Mouse (Mus musculus) kidney, adult 2 months (tissue): ENCODE results near the gene Lrmda. TPM values are rescaled to one million over a fixed set of nuclear protein-coding genes. Genes with fewer than 3 reads are reported as not detected.
"Not testable (repeated sequence)": the region's sequence is repeated elsewhere in the genome, so short reads cannot be mapped to it uniquely, and the experiment has no call there.

ENCODE experiments used
- DNase-seq: peaks from one replicate; pipeline ENCODE4 v3.0.0; 2021
- H3K27ac ChIP-seq: fragments of 200-500 bp; 2 replicates; pipeline ENCODE4 v1.5.1; 2012; ENCODE audit warnings: low read depth, low read length, control low read depth, inconsistent platforms; ENCODE audit not compliant: insufficient read depth
- H3K27me3 ChIP-seq: fragments of 200-500 bp; replicated peaks from 2 replicates; pipeline ENCODE4 v1.6.1; 2012; ENCODE audit warnings: mild to moderate bottlenecking, moderate library complexity, low read length, inconsistent platforms; ENCODE audit not compliant: control insufficient read depth, insufficient read depth
- H3K36me3 ChIP-seq: fragments of 200-500 bp; 2 replicates; pipeline ENCODE4 v1.6.1; 2012; ENCODE audit warnings: mild to moderate bottlenecking, moderate library complexity, low read length, inconsistent platforms; ENCODE audit not compliant: control insufficient read depth, insufficient read depth
- H3K4me1 ChIP-seq: fragments of 200-500 bp; 2 replicates; pipeline ENCODE4 v1.6.1; 2011; ENCODE audit warnings: low read length; ENCODE audit not compliant: control insufficient read depth, insufficient read depth
- H3K4me3 ChIP-seq: fragments of 200-500 bp; 2 replicates; pipeline ENCODE4 v1.5.1; 2011; ENCODE audit warnings: mild to moderate bottlenecking, low read depth, low read length, control low read depth; ENCODE audit not compliant: insufficient read depth
- CTCF ChIP-seq: fragments of 200-500 bp; conservative IDR thresholded peaks from 2 replicates; pipeline ENCODE4 v1.5.1; 2011; ENCODE audit warnings: low read depth, mild to moderate bottlenecking, control low read depth, low read length, moderate library complexity, mixed read lengths; ENCODE audit not compliant: insufficient read depth, insufficient read length
- POLR2A ChIP-seq: fragments of 200-500 bp; IDR thresholded peaks from one replicate; pipeline ENCODE4 v1.6.1; 2011; ENCODE audit warnings: low read depth, low read length, control low read depth
- WGBS: fragments of 180-500 bp; shearing (Covaris S2); methylation state at CpG from one replicate; pipeline ENCODE4 v1.1.7; 2018; 5-methylcytosine and 5-hydroxymethylcytosine counted together
- polyA plus RNA-seq: library from polyadenylated mRNA; depleted of rRNA; stranded (reverse); fragments of >200 nt; gene quantifications from 2 replicates; pipeline ENCODE4 v1.2.3, GENCODE M21; 2012

Gene Lrmda
- polyA plus RNA-seq, 1 experiment = 3.3 TPM

DNA sequence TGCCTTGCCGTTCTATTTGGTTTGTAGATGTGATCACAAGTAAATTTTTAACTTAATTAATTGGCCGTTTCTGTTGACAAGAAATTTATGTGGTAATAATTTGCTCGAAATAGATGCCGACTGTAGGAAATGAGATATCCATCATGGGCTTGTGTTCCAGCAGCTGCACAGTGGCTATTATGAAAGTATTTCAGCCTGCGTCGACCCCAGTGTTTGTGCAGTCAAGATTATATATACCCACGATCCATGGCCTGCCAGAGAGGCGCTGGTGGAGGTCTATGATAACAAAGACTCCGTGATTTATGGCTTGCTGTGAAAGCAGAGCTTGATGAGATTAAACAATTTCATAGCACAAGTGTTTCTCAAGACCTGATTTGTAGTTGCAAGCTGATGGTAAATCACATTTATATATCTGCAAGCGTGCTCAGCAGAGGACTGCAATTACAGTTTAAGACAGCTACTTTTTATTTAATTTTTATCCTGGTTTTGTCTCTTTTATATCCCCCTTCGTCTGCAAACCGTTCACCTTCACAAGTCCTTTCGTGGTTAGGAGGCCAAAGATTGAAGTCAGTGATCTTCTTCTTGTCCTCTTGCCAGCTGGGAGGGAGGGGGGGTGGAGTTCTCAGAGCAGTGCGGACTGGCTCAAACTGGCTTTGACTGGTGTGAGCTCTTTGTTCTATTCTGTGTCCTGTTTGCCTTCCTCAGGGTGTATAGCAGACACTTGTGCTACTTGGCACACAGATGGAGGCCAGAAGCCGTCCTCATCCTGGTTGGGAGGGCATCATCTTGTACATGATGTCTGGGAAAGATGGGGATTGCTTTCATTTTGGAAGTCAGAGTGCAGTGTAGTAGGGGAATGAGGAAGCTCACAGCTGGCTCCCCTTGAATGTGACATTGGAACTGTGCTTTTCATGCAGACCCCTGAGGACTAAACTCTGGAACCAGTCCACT lies 764.0 kb downstream of the Lrmda start:
- no peaks in the 10 kb centered on the region for H3K27me3 ChIP-seq
- no peak for TF ChIP-seq CTCF
- TF ChIP-seq POLR2A = no peak
- peaks cover 38% of the 10 kb centered on the region for H3K4me1 ChIP-seq
- H3K36me3 ChIP-seq = no peaks in the 10 kb centered on the region
- no peak overlapping the region for H3K4me3 ChIP-seq
- H3K27ac ChIP-seq = peak overlapping the region; percentile 88
- 5% methylated on average over 15 of the region's 15 CpGs for WGBS
- peak; percentile 92 for DNase-seq

DNA sequence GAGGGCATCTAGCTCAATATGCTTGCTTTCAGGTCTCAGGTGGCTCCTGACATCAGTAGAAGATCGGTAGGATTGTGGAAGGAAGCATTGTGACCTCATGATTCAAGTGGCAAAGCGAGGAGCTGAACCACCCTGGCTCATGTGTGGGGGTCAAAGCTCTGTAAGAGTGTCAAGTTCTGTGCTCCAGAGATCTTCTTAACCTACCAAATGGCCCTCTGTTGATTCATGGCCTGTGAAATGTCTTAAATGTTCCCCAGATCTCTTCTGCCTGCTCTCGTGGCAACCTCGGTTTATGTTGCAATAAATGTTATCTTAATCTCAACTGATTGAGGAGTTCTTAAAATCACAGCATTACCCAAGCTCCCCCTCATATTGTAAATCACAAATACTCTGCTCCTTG lies 780.5 kb downstream of the Lrmda start:
- no peaks in the 10 kb centered on the region for H3K36me3 ChIP-seq
- no peaks in the 10 kb centered on the region for H3K27me3 ChIP-seq
- peak overlapping the region; percentile 53 for H3K4me3 ChIP-seq
- H3K27ac ChIP-seq = peak overlapping the region; percentile 99
- TF ChIP-seq CTCF = no peak
- TF ChIP-seq POLR2A = no peak
- no peak for DNase-seq
- H3K4me1 ChIP-seq = peaks cover 11% of the 10 kb centered on the region; the same call in 1 of the 2 replicates
- WGBS = 45% methylated on average over 4 of the region's 4 CpGs

DNA sequence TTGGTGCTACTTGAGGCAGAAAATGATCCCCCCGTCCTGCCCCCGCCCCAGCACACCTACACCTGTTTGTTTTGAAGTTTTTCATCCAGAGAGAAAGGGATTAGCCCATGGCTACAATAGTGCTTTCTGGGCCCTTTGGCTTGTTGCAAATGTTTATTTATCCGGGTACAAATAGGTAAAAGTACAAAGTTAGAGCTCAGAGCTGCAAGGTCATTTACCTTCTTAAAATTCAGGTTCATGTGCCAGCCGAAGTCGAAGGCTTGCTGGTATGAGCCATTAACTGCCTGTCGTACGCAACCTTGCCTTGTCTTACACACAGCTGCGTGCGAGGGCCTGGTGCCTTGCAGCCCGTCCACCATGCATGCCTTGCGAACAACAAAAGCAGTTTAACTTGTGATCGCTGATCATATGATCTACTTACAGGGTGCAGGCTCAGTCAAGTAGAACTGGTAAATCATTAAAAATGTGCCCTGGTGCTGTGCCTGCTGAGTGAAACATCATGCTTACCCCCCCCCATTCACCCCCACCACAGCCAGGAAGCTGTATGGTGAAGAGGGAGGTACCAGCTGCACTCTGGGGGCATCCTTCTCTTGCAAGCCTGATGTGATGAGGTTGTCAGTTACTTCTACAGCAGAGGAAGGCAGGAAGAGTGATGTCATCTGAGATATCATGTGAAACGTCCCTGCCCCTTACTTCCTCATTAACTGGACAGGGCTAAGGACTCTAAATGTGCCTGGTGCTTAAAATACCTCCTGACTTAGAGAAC lies 781.5 kb downstream of the Lrmda start:
- H3K36me3 ChIP-seq = no peaks in the 10 kb centered on the region
- H3K4me3 ChIP-seq = peak overlapping the region; percentile 53
- peaks cover 11% of the 10 kb centered on the region; the same call in 1 of the 2 replicates for H3K4me1 ChIP-seq
- no peak for TF ChIP-seq CTCF
- peak; percentile 92 for TF ChIP-seq POLR2A
- 35% methylated on average over 13 of the region's 13 CpGs for WGBS
- H3K27me3 ChIP-seq = no peaks in the 10 kb centered on the region
- peak overlapping the region; percentile 99 for H3K27ac ChIP-seq
- DNase-seq = peak; percentile 96

DNA sequence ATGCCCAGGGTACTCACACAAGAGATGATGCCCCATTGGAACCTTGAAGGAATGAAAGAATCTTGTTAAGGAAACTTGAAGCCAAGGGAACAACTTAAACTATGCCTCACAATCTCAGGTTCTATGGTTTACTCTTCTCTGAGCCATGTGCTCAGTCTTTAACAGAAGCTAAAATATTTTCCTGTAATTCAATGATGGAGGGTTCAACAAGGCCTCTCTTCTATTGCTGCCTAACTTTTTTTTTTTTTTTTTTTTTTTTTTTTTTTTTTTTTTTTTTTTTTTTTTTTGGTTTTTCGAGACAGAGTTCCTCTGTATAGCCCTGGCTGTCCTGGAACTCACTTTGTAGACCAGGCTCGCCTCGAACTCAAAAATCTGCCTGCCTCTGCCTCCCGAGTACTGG lies 782.2 kb downstream of the Lrmda start:
- not testable (repeated sequence) for H3K36me3 ChIP-seq, H3K4me3 ChIP-seq, H3K27me3 ChIP-seq, DNase-seq
- Histone ChIP-seq H3K4me1 (peaks cover 11% of the 10 kb centered on the region; the same call in 1 of the 2 replicates), H3K27ac (peak overlapping the region; percentile 94)
- 71% methylated on average over 4 of the region's 4 CpGs for WGBS

DNA sequence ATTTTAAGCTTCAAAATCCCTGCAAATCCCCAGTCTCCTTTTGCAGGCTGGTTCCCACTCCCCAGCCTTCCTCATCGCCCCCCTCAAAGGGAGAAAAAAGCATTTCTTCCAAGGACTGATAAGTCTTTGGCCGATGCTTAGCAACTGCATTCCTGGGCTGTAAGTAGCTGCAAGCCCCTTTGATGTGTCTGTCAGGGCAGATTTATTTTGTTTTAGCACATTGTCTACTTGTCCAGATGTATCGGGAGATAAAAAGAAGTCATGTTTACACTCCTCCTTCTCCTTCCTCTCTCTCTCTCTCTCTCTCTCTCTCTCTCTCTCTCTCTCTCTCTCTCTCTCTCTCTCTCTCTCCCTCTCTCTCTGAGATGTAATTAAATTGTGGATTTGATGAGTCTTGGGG lies 787.8 kb downstream of the Lrmda start:
- H3K27me3 ChIP-seq = no peaks in the 10 kb centered on the region
- H3K27ac ChIP-seq = peak overlapping the region; percentile 90
- H3K4me3 ChIP-seq = no peak overlapping the region
- H3K36me3 ChIP-seq = no peaks in the 10 kb centered on the region
- DNase-seq = no peak
- H3K4me1 ChIP-seq = peaks cover 9% of the 10 kb centered on the region
- 34% methylated on average over 3 of the region's 3 CpGs for WGBS
- TF ChIP-seq CTCF = no peak
- TF ChIP-seq POLR2A = no peak

DNA sequence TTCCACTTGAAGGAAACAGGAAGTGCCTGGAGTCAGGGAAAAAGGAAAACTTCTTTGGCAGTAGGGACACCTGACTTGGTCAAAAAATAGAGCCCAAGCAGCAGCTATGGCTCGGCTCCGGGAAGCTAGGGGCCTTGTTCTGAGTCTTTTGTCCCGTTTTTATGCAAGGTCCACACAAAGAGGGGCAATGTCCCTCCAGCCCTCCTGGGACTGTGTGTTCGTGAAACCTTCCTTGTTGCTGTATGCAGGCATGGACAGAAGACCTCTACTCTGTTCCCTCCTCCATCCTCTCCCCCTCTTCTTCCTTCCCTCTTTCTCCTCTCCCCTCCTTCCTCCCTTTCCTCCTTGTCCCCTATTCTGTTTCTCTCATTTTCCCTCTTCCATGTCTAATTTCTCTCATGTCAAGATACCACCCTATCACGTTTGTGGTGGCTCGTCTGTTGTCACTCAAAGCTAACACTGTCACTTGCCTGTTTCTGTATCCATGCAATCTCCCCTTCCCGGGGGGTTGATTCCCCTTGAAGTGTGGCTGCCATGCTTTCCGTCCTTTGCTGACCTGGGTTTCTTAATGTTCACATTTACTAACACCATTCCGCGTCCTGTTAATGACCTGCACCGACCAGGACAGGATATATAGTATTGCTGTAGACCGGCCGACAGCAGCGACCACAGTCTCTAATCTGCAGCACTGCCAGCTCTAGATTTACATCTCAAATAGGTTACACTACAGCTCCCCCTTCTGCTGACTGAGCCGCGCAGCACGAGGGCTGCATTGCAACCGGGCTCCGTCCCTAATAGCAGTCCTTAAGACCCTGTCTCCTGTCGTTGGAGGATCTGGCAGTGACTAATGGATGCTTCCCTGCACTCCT lies 788.4 kb downstream of the Lrmda start:
- TF ChIP-seq POLR2A (no peak), CTCF (peak; percentile 85)
- H3K4me3 ChIP-seq = peak overlapping the region; percentile 17; the same call in 1 of the 2 replicates
- H3K27me3 ChIP-seq = no peaks in the 10 kb centered on the region
- H3K27ac ChIP-seq = peak overlapping the region; percentile 90
- peak; percentile 88 for DNase-seq
- WGBS = 7% methylated on average over 20 of the region's 20 CpGs
- peaks cover 9% of the 10 kb centered on the region for H3K4me1 ChIP-seq
- no peaks in the 10 kb centered on the region for H3K36me3 ChIP-seq
